Mouse (Mus musculus) intestine, postnatal 0 days (tissue): Measurements from ENCODE around the gene Ppm1h. TPM values are rescaled to one million over a fixed set of nuclear protein-coding genes. Genes with fewer than 3 reads are reported as not detected.
"Not testable (repeated sequence)": the region's sequence is repeated elsewhere in the genome, so short reads cannot be mapped to it uniquely, and the experiment has no call there.

Experiments used
- ATAC-seq: fragments of 200-750 bp; cut with Nextera tagmentation; 2 replicates; pipeline ENCODE4 v1.8.0; 2017; ENCODE audit warnings: mild to moderate bottlenecking, moderate TSS enrichment, moderate library complexity
- H3K27ac ChIP-seq: fragments of 300-500 bp; sonication (generic); 2 replicates; pipeline ENCODE4 v1.5.1; 2014; ENCODE audit warnings: mild to moderate bottlenecking, low read depth, low read length, moderate library complexity
- H3K27me3 ChIP-seq: fragments of 300-500 bp; sonication (generic); replicated peaks from 2 replicates; pipeline ENCODE4 v1.6.1; 2014; ENCODE audit warnings: low read length, mixed read lengths; ENCODE audit not compliant: control insufficient read depth, insufficient read depth
- H3K36me3 ChIP-seq: fragments of 300-500 bp; sonication (generic); 2 replicates; pipeline ENCODE4 v1.6.1; 2014; ENCODE audit warnings: mild to moderate bottlenecking, moderate library complexity; ENCODE audit not compliant: control insufficient read depth, insufficient read depth
- H3K4me1 ChIP-seq: fragments of 300-500 bp; sonication (generic); replicated peaks from 2 replicates; pipeline ENCODE4 v1.6.1; 2014; ENCODE audit warnings: antibody characterized with exemption, low read length, mixed read lengths; ENCODE audit not compliant: control insufficient read depth, insufficient read depth
- H3K4me2 ChIP-seq: fragments of 300-500 bp; sonication (generic); replicated peaks from 2 replicates; pipeline ENCODE4 v1.6.1; 2014; ENCODE audit warnings: low read depth, mild to moderate bottlenecking, moderate library complexity
- H3K4me3 ChIP-seq: fragments of 300-500 bp; sonication (generic); 2 replicates; pipeline ENCODE4 v1.5.1; 2014; ENCODE audit warnings: low read depth, low read length
- H3K9ac ChIP-seq: fragments of 300-500 bp; sonication (generic); 2 replicates; pipeline ENCODE4 v1.6.1; 2014; ENCODE audit warnings: mild to moderate bottlenecking, low read depth, low read length
- H3K9me3 ChIP-seq: fragments of 300-500 bp; sonication (generic); 2 replicates; pipeline ENCODE4 v1.6.1; 2016; ENCODE audit warnings: mixed run types; ENCODE audit not compliant: control insufficient read depth
- CTCF ChIP-seq: sonication (generic); IDR thresholded peaks from 2 replicates; pipeline ENCODE4 v1.5.1; 2016; ENCODE audit warnings: low read depth, mild to moderate bottlenecking, control low read depth, antibody characterized with exemption, moderate library complexity
- WGBS: fragments of 180-500 bp; shearing (Covaris S2); extraction: QIAGEN DNeasy Blood & Tissue Kit; methylation state at CpG from one replicate; pipeline ENCODE4 v1.1.7; 2014; 5-methylcytosine and 5-hydroxymethylcytosine counted together
- polyA plus RNA-seq: library from polyadenylated mRNA; unstranded; fragments of >200 nt; fragmentation: Nextera tagmentation; extraction: Ambion mirVana; gene quantifications from 2 replicates; pipeline ENCODE4 v1.2.1, GENCODE M21; 2015

Ppm1h gene
- polyA plus RNA-seq, 1 experiment from 2014 or later, result 17.9 TPM

DNA sequence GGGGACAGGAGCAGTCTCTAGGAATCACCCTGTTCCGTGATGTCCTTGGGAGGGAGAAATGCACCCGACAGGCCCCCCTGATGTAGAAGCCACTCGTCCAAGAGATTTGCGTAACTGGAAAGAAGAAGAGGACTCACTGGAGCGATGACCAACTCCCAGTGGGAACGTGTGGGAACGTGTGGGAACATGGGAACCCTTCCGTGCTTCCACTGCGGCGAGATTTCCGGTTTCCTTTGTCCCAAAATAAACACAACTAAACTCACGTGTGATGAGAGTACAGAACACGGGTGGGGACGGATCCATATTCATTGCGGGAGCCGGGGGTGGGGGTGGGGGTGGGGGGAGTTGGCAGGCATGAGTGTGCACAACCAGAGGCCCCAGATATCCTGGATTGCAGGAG lies 281.7 kb downstream of the Ppm1h start:
- H3K27me3 ChIP-seq, result no peaks in the 10 kb centered on the region
- no peak for ATAC-seq
- no peaks in the 10 kb centered on the region for H3K36me3 ChIP-seq
- no peak overlapping the region for H3K4me3 ChIP-seq
- 79% methylated on average over 16 of the region's 16 CpGs for WGBS
- H3K27ac ChIP-seq, result no peak overlapping the region
- no peaks in the 10 kb centered on the region for H3K9me3 ChIP-seq
- TF ChIP-seq CTCF, result no peak
- H3K9ac ChIP-seq, result no peak overlapping the region
- no peak overlapping the region; the same call in 1 of the 2 replicates for H3K4me2 ChIP-seq
- no peaks in the 10 kb centered on the region for H3K4me1 ChIP-seq

DNA sequence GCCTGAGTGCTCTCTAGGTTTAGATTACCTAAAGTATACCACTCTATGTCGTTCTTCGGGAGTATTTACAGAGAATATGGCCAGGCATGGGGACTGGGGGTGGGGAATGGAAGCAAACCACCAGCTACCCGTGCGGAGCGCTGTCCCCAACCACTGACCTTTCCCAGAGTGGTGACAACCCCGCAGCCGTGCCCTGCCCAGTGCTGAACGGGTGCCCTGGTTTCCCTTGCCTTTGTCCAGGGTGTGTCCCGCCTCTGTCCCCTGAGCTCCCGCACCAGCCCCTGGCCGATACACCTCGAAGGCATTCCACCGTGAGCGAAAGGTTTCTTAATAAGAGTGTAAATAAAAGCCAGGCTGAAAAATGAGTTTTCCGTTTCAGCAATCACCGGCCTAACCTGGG lies 282.2 kb downstream of the Ppm1h start:
- Histone ChIP-seq H3K27me3 (no peaks in the 10 kb centered on the region), H3K36me3 (no peaks in the 10 kb centered on the region), H3K4me2 (peak overlapping the region; percentile 6), H3K9me3 (no peaks in the 10 kb centered on the region), H3K27ac (no peak overlapping the region), H3K4me1 (no peaks in the 10 kb centered on the region), H3K4me3 (no peak overlapping the region), H3K9ac (no peak overlapping the region)
- 51% methylated on average over 16 of the region's 16 CpGs for WGBS
- no peak for TF ChIP-seq CTCF
- no peak for ATAC-seq

DNA sequence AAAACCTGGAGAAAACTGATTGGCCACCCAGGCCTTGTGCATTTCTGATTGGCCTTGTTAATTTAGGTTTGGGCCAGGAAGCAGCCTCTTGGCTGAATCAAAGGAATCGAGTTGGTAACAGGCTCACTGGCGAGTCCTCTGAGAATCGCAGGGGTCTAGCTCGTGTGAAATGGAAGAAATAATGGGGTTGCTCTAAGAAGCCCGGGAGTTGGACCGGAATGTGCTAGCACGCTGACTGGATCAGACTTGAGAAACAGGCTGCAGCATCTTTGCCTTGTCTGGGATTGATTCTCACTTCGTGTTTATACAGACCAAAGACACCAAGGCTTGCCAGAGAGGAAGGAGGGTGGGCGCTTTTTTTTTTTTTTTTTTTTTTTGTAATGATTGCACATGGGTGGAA lies 282.9 kb downstream of the Ppm1h start:
- H3K36me3 ChIP-seq, result no peaks in the 10 kb centered on the region
- H3K4me3 ChIP-seq, result no peak overlapping the region
- no peaks in the 10 kb centered on the region for H3K27me3 ChIP-seq
- H3K9me3 ChIP-seq, result no peaks in the 10 kb centered on the region
- ATAC-seq, result no peak
- 73% methylated on average over 9 of the region's 9 CpGs for WGBS
- H3K9ac ChIP-seq, result no peak overlapping the region
- H3K4me1 ChIP-seq, result no peaks in the 10 kb centered on the region
- no peak overlapping the region for H3K4me2 ChIP-seq
- H3K27ac ChIP-seq, result no peak overlapping the region
- TF ChIP-seq CTCF, result no peak

DNA sequence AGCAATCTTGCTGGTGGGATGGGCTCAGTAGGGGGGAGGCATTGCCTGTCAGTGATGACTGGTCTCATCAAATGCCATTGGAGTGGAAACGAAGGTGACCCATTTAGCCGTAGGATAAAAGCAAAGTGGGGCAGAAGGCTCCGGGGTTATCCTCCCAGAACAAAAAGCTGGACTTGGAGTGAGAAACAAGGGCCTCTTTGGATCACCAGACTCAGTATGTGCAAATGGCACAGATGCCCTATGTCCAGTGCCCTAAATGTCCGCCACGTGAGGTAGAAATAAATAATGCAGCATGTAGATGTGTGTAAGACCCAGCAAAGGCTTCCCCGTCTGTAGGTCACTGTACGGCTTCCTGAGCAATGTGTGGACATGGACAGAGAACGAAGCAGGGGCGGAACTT lies 284.1 kb downstream of the Ppm1h start:
- 85% methylated on average over 9 of the region's 9 CpGs for WGBS
- Histone ChIP-seq H3K4me3 (no peak overlapping the region), H3K27me3 (no peaks in the 10 kb centered on the region)

DNA sequence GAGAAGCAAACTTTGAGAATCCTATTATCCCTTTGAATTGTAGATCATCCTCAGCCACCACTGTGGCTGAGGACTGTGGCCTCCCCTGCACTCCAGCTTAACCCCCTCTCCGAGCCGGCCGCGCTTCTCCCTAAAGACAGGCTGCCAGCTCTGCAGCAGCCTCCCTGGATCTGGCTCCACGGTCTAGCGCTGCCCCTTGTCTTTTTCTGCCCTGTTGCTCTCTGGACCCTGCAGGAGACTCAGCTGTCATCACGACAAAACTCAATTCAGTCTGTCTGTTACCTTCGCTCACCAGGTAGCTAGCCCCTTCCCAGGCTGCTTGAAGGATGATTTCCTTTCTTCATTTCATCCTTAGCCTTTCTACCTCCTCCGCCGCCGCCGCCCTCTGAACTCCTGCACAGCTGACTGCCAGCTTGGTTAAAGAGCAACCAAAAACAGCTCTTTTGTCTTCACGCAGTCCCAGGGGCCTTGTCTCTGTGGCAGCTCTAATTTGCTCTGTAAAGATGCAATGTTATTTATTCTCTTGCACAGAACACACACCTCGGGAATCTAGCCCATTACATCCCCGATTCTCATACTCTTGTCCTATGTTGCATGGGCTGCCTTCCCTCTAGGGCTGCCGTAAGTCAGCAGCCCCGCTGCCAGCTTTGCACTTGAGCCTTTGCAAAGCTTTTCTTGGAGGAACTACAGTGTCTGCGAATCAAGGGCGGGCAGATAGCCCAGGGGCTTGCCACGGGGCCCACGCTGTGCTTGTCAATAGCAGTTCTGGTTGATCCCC lies 285.1 kb downstream of the Ppm1h start:
- H3K4me3 ChIP-seq, result no peak overlapping the region
- no peaks in the 10 kb centered on the region for H3K4me1 ChIP-seq
- whole genome bisulfite sequencing, result 13% methylated on average over 21 of the region's 21 CpGs
- no peaks in the 10 kb centered on the region for H3K9me3 ChIP-seq
- no peaks in the 10 kb centered on the region for H3K27me3 ChIP-seq
- H3K4me2 ChIP-seq, result peak overlapping the region; percentile 53
- no peak for TF ChIP-seq CTCF
- H3K9ac ChIP-seq, result no peak overlapping the region
- no peak for ATAC-seq
- H3K36me3 ChIP-seq, result no peaks in the 10 kb centered on the region
- H3K27ac ChIP-seq, result no peak overlapping the region

More for the DNA sequence above, 284.1 kb downstream of the Ppm1h start:
- no peak for ATAC-seq
- H3K4me2 ChIP-seq, result no peak overlapping the region
- no peak overlapping the region for H3K9ac ChIP-seq
- H3K9me3 ChIP-seq, result no peaks in the 10 kb centered on the region
- no peaks in the 10 kb centered on the region for H3K4me1 ChIP-seq
- no peak for TF ChIP-seq CTCF
- H3K36me3 ChIP-seq, result no peaks in the 10 kb centered on the region
- H3K27ac ChIP-seq, result no peak overlapping the region

DNA sequence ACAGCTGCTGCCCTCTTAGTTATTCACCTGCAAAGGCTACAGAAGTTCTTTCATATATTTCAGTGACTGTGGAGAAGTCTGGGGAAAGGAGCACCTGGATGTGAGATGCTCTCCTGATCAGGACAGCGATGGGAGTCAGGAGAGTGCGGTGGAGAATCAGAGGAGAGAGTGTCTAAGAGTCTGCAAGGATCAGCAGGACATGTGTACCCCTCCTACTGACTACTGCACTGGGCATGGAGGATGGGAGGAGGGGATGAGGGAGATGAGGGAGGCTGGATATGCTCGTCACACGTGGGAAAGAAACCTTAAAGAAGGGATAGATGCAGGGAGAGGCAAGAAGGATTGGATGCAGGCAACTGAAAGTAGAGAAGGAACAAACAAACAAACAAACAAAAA lies 285.7 kb downstream of the Ppm1h start:
- WGBS, result 45% methylated on average over 4 of the region's 4 CpGs
- Histone ChIP-seq H3K36me3 (no peaks in the 10 kb centered on the region), H3K27ac (no peak overlapping the region), H3K4me1 (no peaks in the 10 kb centered on the region), H3K27me3 (no peaks in the 10 kb centered on the region), H3K4me3 (no peak overlapping the region), H3K9me3 (no peaks in the 10 kb centered on the region), H3K9ac (no peak overlapping the region), H3K4me2 (0 out of 2 replicates have a peak overlapping the region, but pooled peaks have one; percentile 53)
- no peak for TF ChIP-seq CTCF
- no peak for ATAC-seq

DNA sequence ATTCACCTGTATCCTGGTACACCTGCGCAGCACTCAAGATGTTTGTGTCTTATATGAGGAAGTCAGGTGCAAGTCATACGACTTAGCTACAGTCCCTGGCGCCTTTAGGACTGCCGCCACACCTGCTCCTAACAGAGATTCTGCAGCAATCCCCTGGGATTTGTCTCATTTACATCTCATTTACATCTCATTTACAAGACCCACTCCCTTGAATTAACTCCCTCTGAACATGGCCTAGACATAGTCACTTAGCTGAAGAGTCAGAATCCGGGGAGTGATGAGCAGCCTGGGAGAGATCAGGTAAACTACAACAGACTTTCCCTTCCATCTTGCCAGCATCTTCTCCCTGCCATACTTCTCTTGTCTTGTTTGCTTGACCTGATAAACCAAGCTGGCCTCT lies 287.1 kb downstream of the Ppm1h start:
- H3K4me1 ChIP-seq, H3K27ac ChIP-seq, H3K4me2 ChIP-seq, H3K27me3 ChIP-seq, H3K4me3 ChIP-seq, ATAC-seq, H3K9me3 ChIP-seq, H3K36me3 ChIP-seq, H3K9ac ChIP-seq: not testable (repeated sequence)
- 90% methylated on average over 4 of the region's 5 CpGs for WGBS
